23 mouse cellular contexts compared by ENCODE assay signal in the genomic region with DNA sequence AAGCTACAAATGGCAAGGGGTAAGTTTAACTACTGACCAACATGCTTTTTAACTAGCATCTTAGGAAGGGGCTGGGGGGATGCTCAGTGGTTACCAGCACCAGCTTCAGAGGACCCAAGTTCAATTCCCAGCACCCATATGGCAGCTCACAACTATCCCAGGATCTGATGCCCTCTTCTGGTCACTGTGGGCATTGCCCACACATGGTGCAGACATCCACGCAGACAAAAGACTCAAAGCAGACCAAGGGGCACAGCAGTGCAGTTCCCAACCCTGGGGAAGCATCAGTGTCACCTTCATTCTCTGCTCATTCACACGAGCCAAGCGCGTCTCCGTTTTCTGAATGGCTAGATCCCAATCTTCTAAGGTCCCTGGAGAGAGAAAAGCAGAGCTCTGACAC. TPM values are rescaled to one million over a fixed set of nuclear protein-coding genes. Genes with fewer than 3 reads are reported as not detected.
DNase-seq lines count a peak whose midpoint lies in the region; ATAC-seq and TF ChIP-seq lines count a peak whose summit lies in the region.
"Had no signal": no experiment of that assay in that cellular context is flagged by ENCODE, and none has a peak within 500 bp of the region (broad histone marks: within the 10 kb centered on the region; RNA-seq: fewer than 3 reads in every experiment).

No protein-coding gene starts in this region.

- no peak for DNase-seq in kidney, adult 2 months
- no peak for DNase-seq in kidney, adult 9 months
- no peak for DNase-seq in lung, postnatal 0 days (ENCODE audit: low spot score)
- no peak for DNase-seq in lung, postnatal 10 days
- peak; percentile 33 for DNase-seq in MEL (ENCODE audit: low read depth, low spot score)
- DNase-seq in left cerebral cortex, postnatal 10 days (ENCODE audit: extremely low spot score in 1 of 2, low spot score in 2 of 2), result no peak
- DNase-seq: cerebellum, adult 9-11 months; gastrocnemius, postnatal 14 days; heart, postnatal 4 days; layer of hippocampus, adult 9-11 months; thymus, postnatal 4 days had no signal

- H3K27me3 ChIP-seq in kidney, adult 2 months (replicated peaks; ENCODE audit: control insufficient read depth, insufficient read depth, low read length), result no peaks in the 10 kb centered on the region
- H3K27me3 ChIP-seq in lung, postnatal 0 days (replicated peaks; ENCODE audit: insufficient read depth, low read length), result no peaks in the 10 kb centered on the region
- no peaks in the 10 kb centered on the region for H3K27me3 ChIP-seq in MEL (ENCODE audit: control insufficient read depth in 1 of 2, insufficient read depth in 2 of 2, low read length in 2 of 2)
- no peaks in the 10 kb centered on the region for H3K27me3 ChIP-seq in forebrain, embryonic 16.5 days (replicated peaks; ENCODE audit: control insufficient read depth, insufficient read depth, low read length)
- H3K27me3 ChIP-seq: megakaryocyte, embryonic 14.5 days; neural tube, embryonic 13.5 days had no signal

- intact Hi-C loops in left cerebral cortex, postnatal 10 days (cut with DNase I), result no loop called here

- no peak overlapping the region for H3K27ac ChIP-seq in kidney, adult 2 months (ENCODE audit: insufficient read depth, low read depth, low read length)
- H3K27ac ChIP-seq in lung, postnatal 0 days (ENCODE audit: low read length), result no peak overlapping the region
- H3K27ac ChIP-seq in MEL (ENCODE audit: control insufficient read depth, low read depth, low read length), result no peak overlapping the region
- no peak overlapping the region for H3K27ac ChIP-seq in embryonic fibroblast, embryonic 13.5 days (ENCODE audit: insufficient read depth, low read length)
- no peak overlapping the region for H3K27ac ChIP-seq in forebrain, embryonic 16.5 days (ENCODE audit: low read length)
- H3K27ac ChIP-seq: neural tube, embryonic 13.5 days had no signal

- H3K9ac ChIP-seq in lung, postnatal 0 days (replicated peaks; ENCODE audit: low read depth), result no peak overlapping the region
- no peak overlapping the region for H3K9ac ChIP-seq in MEL (ENCODE audit: control insufficient read depth, low read depth, low read length, poor library complexity, severe bottlenecking)
- H3K9ac ChIP-seq in forebrain, embryonic 16.5 days (replicated peaks; ENCODE audit: low read depth, low read length), result no peak overlapping the region
- H3K9ac ChIP-seq: neural tube, embryonic 13.5 days had no signal

- no peak overlapping the region for H3K4me2 ChIP-seq in lung, postnatal 0 days (replicated peaks; ENCODE audit: low read depth, low read length)
- no peak overlapping the region for H3K4me2 ChIP-seq in forebrain, embryonic 16.5 days (ENCODE audit: low read length)
- H3K4me2 ChIP-seq: heart, embryonic 11.5 days; neural tube, embryonic 13.5 days had no signal

- peaks cover 5% of the 10 kb centered on the region; the same call in 1 of the 2 replicates for H3K36me3 ChIP-seq in kidney, adult 2 months (ENCODE audit: control insufficient read depth, insufficient read depth, low read length)
- H3K36me3 ChIP-seq in lung, postnatal 0 days (ENCODE audit: insufficient read depth, low read length), result peaks cover 66% of the 10 kb centered on the region
- peaks cover 0 to 11% of the 10 kb centered on the region in 2 experiments; a peak in 2 of 4 replicates for H3K36me3 ChIP-seq in MEL (ENCODE audit: control insufficient read depth in 1 of 2, insufficient read depth in 2 of 2, low read length in 2 of 2)
- H3K36me3 ChIP-seq in forebrain, embryonic 16.5 days (ENCODE audit: control insufficient read depth, insufficient read depth), result peaks cover 78% of the 10 kb centered on the region

- ATAC-seq in lung, postnatal 0 days, result no peak
- no peak for ATAC-seq in forebrain, embryonic 16.5 days
- ATAC-seq: CD4-positive, CD25-positive, alpha-beta regulatory T cell, adult 4 months had no signal

- 0 out of 2 replicates have a peak, but pooled peaks have one; percentile 11 for TF ChIP-seq CTCF in kidney, adult 2 months (conservative IDR thresholded peaks at IDR 0.05; ENCODE audit: insufficient read depth, insufficient read length, low read depth, low read length)
- peak; percentile 39 for TF ChIP-seq CTCF in lung, postnatal 0 days (IDR thresholded peaks at IDR 0.05)
- TF ChIP-seq CTCF in MEL (IDR thresholded peaks at IDR 0.05 in 2 of 3, conservative IDR thresholded peaks at IDR 0.05 in 1 of 3; ENCODE audit: control insufficient read depth in 1 of 3, insufficient read depth in 1 of 3, low read depth in 2 of 3, low read length in 3 of 3, poor library complexity in 1 of 3, severe bottlenecking in 1 of 3), result peak; percentile 41 to 68 (median 48)
- TF ChIP-seq CTCF in embryonic fibroblast, embryonic 13.5 days (IDR thresholded peaks at IDR 0.05; ENCODE audit: borderline replicate concordance, insufficient read depth, low read length), result peak; percentile 12; the same call in 1 of the 2 replicates

- TF ChIP-seq RAD21 in MEL (IDR thresholded peaks at IDR 0.05; ENCODE audit: low read depth, low read length), result no peak

- no peaks in the 10 kb centered on the region for H3K9me3 ChIP-seq in lung, postnatal 0 days (ENCODE audit: low read length)
- H3K9me3 ChIP-seq in MEL (replicated peaks; ENCODE audit: insufficient read depth, low read length), result no peaks in the 10 kb centered on the region
- no peaks in the 10 kb centered on the region for H3K9me3 ChIP-seq in forebrain, embryonic 16.5 days (ENCODE audit: control insufficient read depth, low read length)
- H3K9me3 ChIP-seq: megakaryocyte, embryonic 14.5 days; neural tube, embryonic 13.5 days had no signal

- H3K4me1 ChIP-seq in kidney, adult 2 months (ENCODE audit: control insufficient read depth, insufficient read depth, low read length), result no peaks in the 10 kb centered on the region
- no peaks in the 10 kb centered on the region for H3K4me1 ChIP-seq in lung, postnatal 0 days (ENCODE audit: insufficient read depth, low read depth, low read length)
- no peaks in the 10 kb centered on the region for H3K4me1 ChIP-seq in MEL (ENCODE audit: control insufficient read depth in 1 of 2, insufficient read depth in 2 of 2, low read length in 2 of 2)
- H3K4me1 ChIP-seq in embryonic fibroblast, embryonic 13.5 days (ENCODE audit: control insufficient read depth, insufficient read depth, low read length), result no peaks in the 10 kb centered on the region
- no peaks in the 10 kb centered on the region for H3K4me1 ChIP-seq in forebrain, embryonic 16.5 days (replicated peaks; ENCODE audit: control insufficient read depth, insufficient read depth, low read length)
- H3K4me1 ChIP-seq: neural tube, embryonic 13.5 days had no signal

- H3K79me2 ChIP-seq in MEL (ENCODE audit: control insufficient read depth, insufficient read depth, low read length, poor library complexity), result no peaks in the 10 kb centered on the region

- H3K4me3 ChIP-seq in kidney, adult 2 months (ENCODE audit: insufficient read depth, low read depth, low read length), result no peak overlapping the region
- H3K4me3 ChIP-seq in lung, postnatal 0 days (ENCODE audit: low read depth, low read length), result no peak overlapping the region
- H3K4me3 ChIP-seq in MEL (ENCODE audit: control insufficient read depth in 1 of 2, insufficient read depth in 1 of 2, low read depth in 2 of 2, low read length in 2 of 2), result no peak overlapping the region
- no peak overlapping the region for H3K4me3 ChIP-seq in embryonic fibroblast, embryonic 13.5 days (ENCODE audit: insufficient read depth, low read length)
- H3K4me3 ChIP-seq in forebrain, embryonic 16.5 days (replicated peaks; ENCODE audit: low read length), result no peak overlapping the region
- H3K4me3 ChIP-seq: megakaryocyte, embryonic 14.5 days; neural tube, embryonic 13.5 days had no signal

- TF ChIP-seq EP300 in lung, postnatal 0 days (IDR thresholded peaks at IDR 0.05), result no peak
- TF ChIP-seq EP300 in MEL (IDR thresholded peaks at IDR 0.05; ENCODE audit: low read depth in 1 of 2, low read length in 2 of 2), result no peak

- WGBS in kidney, adult 2 months, result 97% methylated on average over 5 of the region's 5 CpGs
- 92% methylated on average over 5 of the region's 5 CpGs for WGBS in lung, postnatal 0 days
- 94% methylated on average over 5 of the region's 5 CpGs for WGBS in forebrain, embryonic 16.5 days

- no peak for TF ChIP-seq POLR2A in kidney, adult 2 months (IDR thresholded peaks at IDR 0.05; ENCODE audit: low read depth, low read length)
- no peak for TF ChIP-seq POLR2A in MEL (IDR thresholded peaks at IDR 0.05; ENCODE audit: control insufficient read depth in 1 of 2, insufficient read depth in 1 of 2, low read depth in 1 of 2, low read length in 2 of 2, poor library complexity in 1 of 2)
- no peak for TF ChIP-seq POLR2A in embryonic fibroblast, embryonic 13.5 days (IDR thresholded peaks at IDR 0.05; ENCODE audit: low read depth, low read length)

RNA-seq across cellular contexts. Expression of a gene that starts 12.0 kb away (rescaled TPM):
- polyA plus RNA-seq in kidney, adult 2 months (2012; rRNA removed), result 6.7 and 7.1 TPM in 2 replicates
- 6.7 and 6.8 TPM in 2 replicates for polyA plus RNA-seq in lung, postnatal 0 days (2015; fragmentation: Nextera tagmentation; extraction: Ambion mirVana)
- 1.8 and 2.5 TPM in 2 replicates for total RNA-seq in MEL (2012; rRNA removed)
- polyA plus RNA-seq in MEL (2012; ENCODE audit: insufficient read depth in 1 of 2, insufficient read length in 2 of 2, low read depth in 1 of 2, low replicate concordance in 2 of 2, missing spikeins in 1 of 2), result 1 to 10 TPM in 1 of 2 experiments, not detected in 1; 2.7 TPM
- 6.0 and 7.1 TPM in 2 replicates for polyA plus RNA-seq in embryonic fibroblast, embryonic 13.5 days (2011; ENCODE audit: insufficient read length, low read depth, missing spikeins)
- total RNA-seq in left cerebral cortex, postnatal 10 days (2021), result 1 to 10 TPM; 7.2 to 8.0 TPM
- 9.2 and 9.6 TPM in 2 replicates for polyA plus RNA-seq in forebrain, embryonic 16.5 days (2015; fragmentation: Nextera tagmentation; extraction: Ambion mirVana)

RNA-seq across cellular contexts. Expression of a gene that starts 23.1 kb away (rescaled TPM):
- polyA plus RNA-seq in kidney, adult 2 months (2012; rRNA removed), result not detected in 2 replicates
- not detected in 2 replicates for polyA plus RNA-seq in lung, postnatal 0 days (2015; fragmentation: Nextera tagmentation; extraction: Ambion mirVana)
- total RNA-seq in MEL (2012; rRNA removed), result not detected in 2 replicates
- polyA plus RNA-seq in MEL (2012; ENCODE audit: insufficient read depth in 1 of 2, insufficient read length in 2 of 2, low read depth in 1 of 2, low replicate concordance in 2 of 2, missing spikeins in 1 of 2), result not detected
- not detected in 2 replicates for polyA plus RNA-seq in embryonic fibroblast, embryonic 13.5 days (2011; ENCODE audit: insufficient read length, low read depth, missing spikeins)
- total RNA-seq in left cerebral cortex, postnatal 10 days (2021), result not detected
- polyA plus RNA-seq in forebrain, embryonic 16.5 days (2015; fragmentation: Nextera tagmentation; extraction: Ambion mirVana), result not detected in 2 replicates
- total RNA-seq: adrenal gland, adult 18-20 months; gastrocnemius, postnatal 14 days; heart, postnatal 4 days; left cerebral cortex, postnatal 36 days had no signal
- polyA plus RNA-seq: CD4-positive, CD25-positive, alpha-beta regulatory T cell, adult 4 months; heart, embryonic 11.5 days; kidney, embryonic 16.5 days; liver, embryonic 16.5 days; neural tube, embryonic 13.5 days; small intestine, adult 2 months; stomach, embryonic 14.5 days had no signal

RNA-seq across cellular contexts. Expression of a gene that starts 24.7 kb away (rescaled TPM):
- 13.4 TPM in 2 replicates for polyA plus RNA-seq in kidney, adult 2 months (2012; rRNA removed)
- 12.8 and 16.9 TPM in 2 replicates for polyA plus RNA-seq in lung, postnatal 0 days (2015; fragmentation: Nextera tagmentation; extraction: Ambion mirVana)
- total RNA-seq in MEL (2012; rRNA removed), result 38.5 and 41.4 TPM in 2 replicates
- 10 to 100 TPM in 1 of 2 experiments, not detected in 1; 74.4 TPM for polyA plus RNA-seq in MEL (2012; ENCODE audit: insufficient read depth in 1 of 2, insufficient read length in 2 of 2, low read depth in 1 of 2, low replicate concordance in 2 of 2, missing spikeins in 1 of 2)
- polyA plus RNA-seq in embryonic fibroblast, embryonic 13.5 days (2011; ENCODE audit: insufficient read length, low read depth, missing spikeins), result 20.8 and 21.1 TPM in 2 replicates
- total RNA-seq in left cerebral cortex, postnatal 10 days (2021), result 10 to 100 TPM; 29.1 to 35.0 TPM
- 50.7 and 52.7 TPM in 2 replicates for polyA plus RNA-seq in forebrain, embryonic 16.5 days (2015; fragmentation: Nextera tagmentation; extraction: Ambion mirVana)

RNA-seq across cellular contexts. Expression of a gene that starts 24.9 kb away (rescaled TPM):
- polyA plus RNA-seq in kidney, adult 2 months (2012; rRNA removed), result 355 and 370 TPM in 2 replicates
- 197 and 225 TPM in 2 replicates for polyA plus RNA-seq in lung, postnatal 0 days (2015; fragmentation: Nextera tagmentation; extraction: Ambion mirVana)
- total RNA-seq in MEL (2012; rRNA removed), result 84.1 and 95.7 TPM in 2 replicates
- 100 to 1,000 TPM in 1 of 2 experiments, not detected in 1; 150 TPM for polyA plus RNA-seq in MEL (2012; ENCODE audit: insufficient read depth in 1 of 2, insufficient read length in 2 of 2, low read depth in 1 of 2, low replicate concordance in 2 of 2, missing spikeins in 1 of 2)
- polyA plus RNA-seq in embryonic fibroblast, embryonic 13.5 days (2011; ENCODE audit: insufficient read length, low read depth, missing spikeins), result 71.8 and 85.3 TPM in 2 replicates
- 10 to 100 TPM; 72.7 to 78.3 TPM for total RNA-seq in left cerebral cortex, postnatal 10 days (2021)
- polyA plus RNA-seq in forebrain, embryonic 16.5 days (2015; fragmentation: Nextera tagmentation; extraction: Ambion mirVana), result 76.9 and 79.6 TPM in 2 replicates

RNA-seq across cellular contexts. Expression of a gene that starts 52.7 kb away (rescaled TPM):
- 14.8 and 19.0 TPM in 2 replicates for polyA plus RNA-seq in kidney, adult 2 months (2012; rRNA removed)
- polyA plus RNA-seq in lung, postnatal 0 days (2015; fragmentation: Nextera tagmentation; extraction: Ambion mirVana), result 107 and 110 TPM in 2 replicates
- not detected in 2 replicates for total RNA-seq in MEL (2012; rRNA removed)
- polyA plus RNA-seq in MEL (2012; ENCODE audit: insufficient read depth in 1 of 2, insufficient read length in 2 of 2, low read depth in 1 of 2, low replicate concordance in 2 of 2, missing spikeins in 1 of 2), result under 1 TPM in 1 of 2 experiments, not detected in 1; 0.13 TPM
- polyA plus RNA-seq in embryonic fibroblast, embryonic 13.5 days (2011; ENCODE audit: insufficient read length, low read depth, missing spikeins), result 66.6 and 92.8 TPM in 2 replicates
- total RNA-seq in left cerebral cortex, postnatal 10 days (2021), result 10 to 100 TPM; 12.0 to 16.0 TPM
- 4.4 and 7.9 TPM in 2 replicates for polyA plus RNA-seq in forebrain, embryonic 16.5 days (2015; fragmentation: Nextera tagmentation; extraction: Ambion mirVana)
- polyA plus RNA-seq: CD4-positive, CD25-positive, alpha-beta regulatory T cell, adult 4 months had no signal
